Mouse (Mus musculus): ENCODE measurements around the gene Cdc25b. TPM values are rescaled to one million over a fixed set of nuclear protein-coding genes. Genes with fewer than 3 reads are reported as not detected.
A peak's percentile ranks its signal among the peaks of the same experiment; 100 is the strongest.

Cdc25b gene
- polyA plus RNA-seq, 1 experiment from 2014 or later, result 48.0 TPM

GRCm38 (mm10) chr2:131149254-131149578 lies 37.5 kb upstream of the Cdc25b start:
- ATAC-seq (replicated peaks; ENCODE audit: insufficient number of reproducible peaks, low FRiP score, low TSS enrichment, low read depth), result no peak
- Histone ChIP-seq H3K4me1 (ENCODE audit: control insufficient read depth, insufficient read depth, low read length) (no peaks in the 10 kb centered on the region), H3K27me3 (ENCODE audit: control insufficient read depth, insufficient read depth, low read length) (no peaks in the 10 kb centered on the region), H3K27ac (replicated peaks; ENCODE audit: low read depth, low read length) (no peak overlapping the region), H3K9ac (replicated peaks; ENCODE audit: low read length) (no peak overlapping the region), H3K36me3 (replicated peaks; ENCODE audit: control insufficient read depth, insufficient read depth, low read depth, low read length) (peaks cover 20% of the 10 kb centered on the region), H3K4me2 (ENCODE audit: low read depth, low read length) (no peak overlapping the region), H3K9me3 (replicated peaks; ENCODE audit: control insufficient read depth, low read length) (no peaks in the 10 kb centered on the region), H3K4me3 (ENCODE audit: low read depth, low read length) (no peak overlapping the region)
- DNase-seq (ENCODE audit: low spot score), result no peak
- WGBS, result 91% methylated on average over 3 of the region's 3 CpGs

GRCm38 (mm10) chr2:131152166-131152730 lies 34.5 kb upstream of the Cdc25b start:
- Histone ChIP-seq H3K4me2 (ENCODE audit: low read depth, low read length) (no peak overlapping the region), H3K4me1 (ENCODE audit: control insufficient read depth, insufficient read depth, low read length) (no peaks in the 10 kb centered on the region), H3K27me3 (ENCODE audit: control insufficient read depth, insufficient read depth, low read length) (no peaks in the 10 kb centered on the region), H3K27ac (replicated peaks; ENCODE audit: low read depth, low read length) (no peak overlapping the region), H3K4me3 (ENCODE audit: low read depth, low read length) (no peak overlapping the region), H3K36me3 (replicated peaks; ENCODE audit: control insufficient read depth, insufficient read depth, low read depth, low read length) (peaks cover 16% of the 10 kb centered on the region), H3K9me3 (replicated peaks; ENCODE audit: control insufficient read depth, low read length) (no peaks in the 10 kb centered on the region), H3K9ac (replicated peaks; ENCODE audit: low read length) (no peak overlapping the region)
- DNase-seq (ENCODE audit: low spot score), result no peak
- no peak for ATAC-seq (replicated peaks; ENCODE audit: insufficient number of reproducible peaks, low FRiP score, low TSS enrichment, low read depth)
- 88% methylated on average over 7 of the region's 7 CpGs for WGBS

- Histone ChIP-seq H3K9ac (replicated peaks; ENCODE audit: low read length) (no peak overlapping the region), H3K27ac (replicated peaks; ENCODE audit: low read depth, low read length) (no peak overlapping the region), H3K27me3 (ENCODE audit: control insufficient read depth, insufficient read depth, low read length) (no peaks in the 10 kb centered on the region), H3K9me3 (replicated peaks; ENCODE audit: control insufficient read depth, low read length) (no peaks in the 10 kb centered on the region), H3K4me2 (ENCODE audit: low read depth, low read length) (no peak overlapping the region), H3K4me1 (ENCODE audit: control insufficient read depth, insufficient read depth, low read length) (peaks cover 3% of the 10 kb centered on the region; the same call in 1 of the 2 replicates), H3K36me3 (replicated peaks; ENCODE audit: control insufficient read depth, insufficient read depth, low read depth, low read length) (peaks cover 7% of the 10 kb centered on the region), H3K4me3 (ENCODE audit: low read depth, low read length) (no peak overlapping the region)
- WGBS, result 93% methylated on average over 4 of the region's 4 CpGs
- DNase-seq (ENCODE audit: low spot score) (no peak), ATAC-seq (replicated peaks; ENCODE audit: insufficient number of reproducible peaks, low FRiP score, low TSS enrichment, low read depth) (no peak)
Observed at GRCm38 (mm10) chr2:131154036-131154435, 32.7 kb upstream of the Cdc25b start.

- no peak overlapping the region for H3K27ac ChIP-seq (replicated peaks; ENCODE audit: low read depth, low read length)
- H3K4me2 ChIP-seq (ENCODE audit: low read depth, low read length), result no peak overlapping the region
- no peak for DNase-seq (ENCODE audit: low spot score)
Observed at GRCm38 (mm10) chr2:131156987-131157386, 29.8 kb upstream of the Cdc25b start.

GRCm38 (mm10) chr2:131159491-131159910 lies 27.2 kb upstream of the Cdc25b start:
- H3K36me3 ChIP-seq (replicated peaks; ENCODE audit: control insufficient read depth, insufficient read depth, low read depth, low read length), result no peaks in the 10 kb centered on the region
- peak overlapping the region; percentile 77 for H3K4me3 ChIP-seq (ENCODE audit: low read depth, low read length)
- peaks cover 3% of the 10 kb centered on the region; the same call in 1 of the 2 replicates for H3K4me1 ChIP-seq (ENCODE audit: control insufficient read depth, insufficient read depth, low read length)
- WGBS, result 0% methylated on average over 18 of the region's 18 CpGs
- no peaks in the 10 kb centered on the region for H3K9me3 ChIP-seq (replicated peaks; ENCODE audit: control insufficient read depth, low read length)
- peak; percentile 48 for DNase-seq (ENCODE audit: low spot score)
- peak overlapping the region; percentile 81 for H3K9ac ChIP-seq (replicated peaks; ENCODE audit: low read length)
- no peaks in the 10 kb centered on the region for H3K27me3 ChIP-seq (ENCODE audit: control insufficient read depth, insufficient read depth, low read length)
- H3K27ac ChIP-seq (replicated peaks; ENCODE audit: low read depth, low read length), result peak overlapping the region; percentile 56
- peak overlapping the region; percentile 55 for H3K4me2 ChIP-seq (ENCODE audit: low read depth, low read length)
- peak; percentile 56 for ATAC-seq (replicated peaks; ENCODE audit: insufficient number of reproducible peaks, low FRiP score, low TSS enrichment, low read depth)

More at GRCm38 (mm10) chr2:131156987-131157386, 29.8 kb upstream of the Cdc25b start:
- Histone ChIP-seq H3K4me1 (ENCODE audit: control insufficient read depth, insufficient read depth, low read length) (peaks cover 3% of the 10 kb centered on the region; the same call in 1 of the 2 replicates), H3K9me3 (replicated peaks; ENCODE audit: control insufficient read depth, low read length) (no peaks in the 10 kb centered on the region), H3K36me3 (replicated peaks; ENCODE audit: control insufficient read depth, insufficient read depth, low read depth, low read length) (peaks cover 4% of the 10 kb centered on the region), H3K9ac (replicated peaks; ENCODE audit: low read length) (no peak overlapping the region), H3K27me3 (ENCODE audit: control insufficient read depth, insufficient read depth, low read length) (no peaks in the 10 kb centered on the region), H3K4me3 (ENCODE audit: low read depth, low read length) (no peak overlapping the region)
- no peak for ATAC-seq (replicated peaks; ENCODE audit: insufficient number of reproducible peaks, low FRiP score, low TSS enrichment, low read depth)
- WGBS, result 94% methylated on average over 7 of the region's 7 CpGs

GRCm38 (mm10) chr2:131159938-131160581 lies 26.7 kb upstream of the Cdc25b start, which contains the start of gene 1700037H04Rik:
Gene 1700037H04Rik (minus strand): TSS chr2:131160081.
- Histone ChIP-seq H3K27me3 (ENCODE audit: control insufficient read depth, insufficient read depth, low read length) (no peaks in the 10 kb centered on the region), H3K4me1 (ENCODE audit: control insufficient read depth, insufficient read depth, low read length) (peaks cover 3% of the 10 kb centered on the region; the same call in 1 of the 2 replicates), H3K36me3 (replicated peaks; ENCODE audit: control insufficient read depth, insufficient read depth, low read depth, low read length) (no peaks in the 10 kb centered on the region), H3K9ac (replicated peaks; ENCODE audit: low read length) (peak within 1 kb of the TSS; percentile 86), H3K4me3 (ENCODE audit: low read depth, low read length) (peak within 1 kb of the TSS; percentile 77), H3K9me3 (replicated peaks; ENCODE audit: control insufficient read depth, low read length) (no peaks in the 10 kb centered on the region), H3K27ac (replicated peaks; ENCODE audit: low read depth, low read length) (peak within 1 kb of the TSS; percentile 82), H3K4me2 (ENCODE audit: low read depth, low read length) (peak within 1 kb of the TSS; percentile 88)
- peak; percentile 93 for ATAC-seq (replicated peaks; ENCODE audit: insufficient number of reproducible peaks, low FRiP score, low TSS enrichment, low read depth)
- peak; percentile 100 for DNase-seq (ENCODE audit: low spot score)
- under 1% methylated on average over 54 of the region's 54 CpGs for WGBS

- WGBS, result under 1% methylated on average over 17 of the region's 17 CpGs
- H3K27ac ChIP-seq (replicated peaks; ENCODE audit: low read depth, low read length), result peak overlapping the region; percentile 82
- H3K9ac ChIP-seq (replicated peaks; ENCODE audit: low read length), result peak overlapping the region; percentile 86
- H3K36me3 ChIP-seq (replicated peaks; ENCODE audit: control insufficient read depth, insufficient read depth, low read depth, low read length), result no peaks in the 10 kb centered on the region
- DNase-seq (ENCODE audit: low spot score), result peak; percentile 45
- H3K4me1 ChIP-seq (ENCODE audit: control insufficient read depth, insufficient read depth, low read length), result peaks cover 3% of the 10 kb centered on the region; the same call in 1 of the 2 replicates
- H3K4me3 ChIP-seq (ENCODE audit: low read depth, low read length), result peak overlapping the region; percentile 77
- H3K4me2 ChIP-seq (ENCODE audit: low read depth, low read length), result peak overlapping the region; percentile 88
- H3K27me3 ChIP-seq (ENCODE audit: control insufficient read depth, insufficient read depth, low read length), result no peaks in the 10 kb centered on the region
- ATAC-seq (replicated peaks; ENCODE audit: insufficient number of reproducible peaks, low FRiP score, low TSS enrichment, low read depth), result peak; percentile 15; the same call in 1 of the 2 replicates
- H3K9me3 ChIP-seq (replicated peaks; ENCODE audit: control insufficient read depth, low read length), result no peaks in the 10 kb centered on the region
Observed at GRCm38 (mm10) chr2:131160671-131161111, 26.1 kb upstream of the Cdc25b start.

GRCm38 (mm10) chr2:131163924-131164323 lies 22.8 kb upstream of the Cdc25b start:
- Histone ChIP-seq H3K27ac (replicated peaks; ENCODE audit: low read depth, low read length) (no peak overlapping the region), H3K4me2 (ENCODE audit: low read depth, low read length) (no peak overlapping the region), H3K4me3 (ENCODE audit: low read depth, low read length) (no peak overlapping the region), H3K36me3 (replicated peaks; ENCODE audit: control insufficient read depth, insufficient read depth, low read depth, low read length) (no peaks in the 10 kb centered on the region), H3K9ac (replicated peaks; ENCODE audit: low read length) (no peak overlapping the region), H3K4me1 (ENCODE audit: control insufficient read depth, insufficient read depth, low read length) (0 out of 2 replicates have a peak, but pooled peaks cover under 1% of the 10 kb centered on the region), H3K27me3 (ENCODE audit: control insufficient read depth, insufficient read depth, low read length) (no peaks in the 10 kb centered on the region), H3K9me3 (replicated peaks; ENCODE audit: control insufficient read depth, low read length) (no peaks in the 10 kb centered on the region)
- WGBS, result 69% methylated on average over 7 of the region's 7 CpGs
- DNase-seq (ENCODE audit: low spot score) (no peak), ATAC-seq (replicated peaks; ENCODE audit: insufficient number of reproducible peaks, low FRiP score, low TSS enrichment, low read depth) (no peak)

All from embryonic facial prominence, embryonic 11.5 days (tissue).